Mouse (Mus musculus): ENCODE data around the gene Fam102b.

Fam102b gene

DNA sequence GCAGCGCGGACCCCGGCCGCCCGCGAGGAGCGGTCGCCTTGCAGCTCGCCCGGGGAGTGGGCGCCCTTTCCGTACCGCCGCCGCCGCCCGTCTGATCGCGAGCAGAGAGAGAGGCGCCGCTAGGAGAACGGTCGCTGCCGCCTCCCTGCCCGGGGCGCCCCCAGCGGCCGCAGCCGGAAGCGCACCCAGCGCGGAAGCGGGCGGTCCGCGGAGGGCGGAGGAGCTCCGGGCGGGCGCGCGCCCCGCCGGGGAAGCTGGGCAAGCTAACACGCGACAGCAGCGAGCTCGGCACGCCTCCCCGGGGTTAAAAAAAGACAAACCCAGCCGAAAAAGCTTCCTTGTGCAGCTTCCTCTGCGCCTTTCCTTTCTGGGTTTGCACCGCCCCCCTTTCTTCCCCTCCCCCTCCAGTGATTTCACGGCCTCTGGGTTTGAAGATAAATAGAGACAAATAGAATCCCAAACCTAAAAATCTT lies at the start of gene Fam102b:
Gene Fam102b (minus strand): TSS at position 93 of the 473 bp plus-strand sequence.
- DNase-seq = peak; percentile 95

DNA sequence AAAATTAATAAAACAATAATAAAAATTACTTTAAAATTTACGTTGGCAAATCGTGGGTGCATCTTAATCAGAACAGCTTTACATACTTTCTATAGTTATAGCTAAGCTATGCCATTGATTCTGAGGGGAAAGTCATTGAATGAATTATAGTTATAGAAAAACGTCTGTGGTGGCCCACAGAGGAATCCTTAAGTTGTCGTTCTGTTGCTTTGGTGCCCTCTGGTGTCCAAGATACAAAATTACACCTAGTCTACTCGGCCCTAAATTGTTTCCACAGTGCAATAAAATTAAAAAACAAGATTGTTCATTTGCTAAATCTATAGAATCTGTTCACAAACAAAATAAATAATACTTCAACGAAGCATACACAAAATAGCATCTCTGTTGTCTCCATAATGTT lies 35.6 kb upstream of the Fam102b start:
- peak; percentile 56 for DNase-seq

DNA sequence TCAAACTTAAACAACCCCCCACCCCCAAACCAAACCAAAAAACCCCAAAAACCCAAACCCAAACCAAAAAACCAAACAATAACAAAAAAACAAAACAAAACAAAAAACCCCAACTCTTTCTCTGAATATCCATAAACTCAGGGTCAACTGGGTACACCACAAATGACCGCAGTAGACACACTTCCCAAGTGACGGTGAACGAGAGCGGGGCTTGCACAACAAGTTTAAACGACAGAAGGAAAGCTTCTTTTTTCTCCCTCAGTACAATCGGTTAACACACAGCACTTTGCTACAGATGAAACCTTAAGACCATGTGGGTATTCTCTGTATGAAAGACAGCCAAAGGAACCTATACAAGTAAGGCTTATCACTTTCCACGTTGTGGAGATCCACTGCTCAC lies 35.0 kb upstream of the Fam102b start:
- no peak for DNase-seq

DNA sequence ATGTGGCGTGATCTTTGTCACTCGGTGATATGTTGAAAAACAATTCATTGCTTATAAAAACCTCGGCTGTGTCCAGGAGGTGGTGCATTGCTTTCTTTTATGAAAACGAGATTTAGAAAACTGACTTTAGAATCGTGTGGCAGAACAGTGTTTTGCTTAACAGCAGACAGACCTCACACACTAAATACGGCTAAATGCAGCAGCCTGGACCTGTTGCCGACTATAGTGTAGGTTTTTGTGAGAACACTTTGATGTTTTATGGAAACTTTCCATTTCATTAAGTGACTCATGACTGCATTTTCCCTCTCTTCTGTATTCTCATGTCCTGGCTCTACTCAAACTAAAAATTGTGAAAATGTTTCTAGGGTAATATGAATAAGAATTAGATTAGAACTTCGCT lies 32.5 kb upstream of the Fam102b start:
- no peak for DNase-seq

DNA sequence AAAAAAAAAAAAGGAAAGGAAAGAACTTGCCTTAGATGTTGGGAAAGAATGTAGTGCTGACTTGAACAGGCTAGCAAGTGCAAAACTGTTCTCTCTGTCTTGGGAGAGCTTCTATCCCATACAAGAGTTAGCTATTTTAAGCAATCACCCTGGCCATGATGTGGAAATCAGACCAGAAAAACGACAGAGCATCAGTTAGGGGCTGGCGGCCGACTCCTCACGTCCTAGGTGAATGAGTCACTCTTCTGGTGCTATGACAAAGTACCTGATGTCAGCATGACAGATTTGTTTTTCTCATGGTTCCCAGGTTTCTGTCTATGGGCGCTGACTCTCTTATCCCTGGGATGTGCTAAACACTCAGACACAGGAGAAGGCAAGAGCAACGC lies 24.5 kb upstream of the Fam102b start:
- DNase-seq = no peak

- peak; percentile 12 for DNase-seq
Measured at GRCm38 (mm10) chr3:109051056-109051945, 23.9 kb upstream of the Fam102b start.

DNA sequence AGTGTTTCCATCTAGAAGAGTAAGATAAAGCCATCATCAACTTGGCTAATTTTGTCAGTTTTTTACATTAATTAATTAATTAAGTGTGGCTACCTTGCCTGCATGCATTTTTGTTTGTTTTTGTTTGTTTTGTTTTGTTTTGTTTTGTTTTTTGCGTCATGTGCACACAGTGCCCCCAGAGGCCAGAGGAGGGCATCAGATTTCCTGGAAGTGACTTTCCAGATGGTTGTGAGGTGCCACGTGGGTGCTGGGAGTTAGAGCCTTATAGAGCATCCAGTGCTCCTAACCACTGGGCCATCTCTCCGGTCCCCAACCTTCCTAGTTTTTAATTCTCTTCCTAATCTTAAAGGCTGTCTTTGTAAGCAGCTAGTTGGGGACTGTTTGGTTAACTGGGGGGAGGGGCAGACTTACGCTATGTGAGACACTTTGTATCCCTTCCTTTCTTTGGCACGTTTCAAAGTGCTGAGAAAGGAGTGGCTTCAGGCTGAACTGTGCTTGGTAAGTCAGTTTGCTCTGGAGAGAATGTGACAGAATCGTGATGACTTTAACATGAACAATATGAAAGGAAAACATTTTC lies 20.4 kb upstream of the Fam102b start:
- no peak for DNase-seq

GRCm38 (mm10) chr3:109046428-109046827 lies 19.0 kb upstream of the Fam102b start:
- DNase-seq = no peak

DNA sequence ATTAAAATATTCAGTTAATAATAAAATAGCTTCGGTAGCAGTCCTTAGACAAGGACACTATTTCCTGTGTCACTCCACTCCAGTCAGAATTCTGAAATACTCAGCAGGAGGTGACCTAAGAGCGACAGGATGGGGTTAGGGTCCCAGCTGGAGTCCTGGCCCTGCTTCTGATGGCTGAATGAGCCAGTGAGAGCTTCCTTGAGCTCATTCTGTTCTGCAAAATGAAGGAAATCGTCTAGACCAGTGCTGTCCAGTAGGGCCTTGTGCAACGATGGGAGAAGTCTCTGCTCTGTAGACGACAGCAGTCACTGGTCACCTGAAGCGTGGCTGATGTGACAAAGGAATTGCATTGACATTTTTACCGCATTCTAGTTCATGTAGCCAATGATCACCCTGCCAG lies 16.0 kb upstream of the Fam102b start:
- DNase-seq = no peak

GRCm38 (mm10) chr3:109040908-109041307 lies 13.5 kb upstream of the Fam102b start:
- DNase-seq = no peak

GRCm38 (mm10) chr3:109034411-109034810 lies 7.0 kb upstream of the Fam102b start:
- no peak for DNase-seq

- DNase-seq = no peak
Measured at GRCm38 (mm10) chr3:109032306-109032705, 4.9 kb upstream of the Fam102b start.

DNA sequence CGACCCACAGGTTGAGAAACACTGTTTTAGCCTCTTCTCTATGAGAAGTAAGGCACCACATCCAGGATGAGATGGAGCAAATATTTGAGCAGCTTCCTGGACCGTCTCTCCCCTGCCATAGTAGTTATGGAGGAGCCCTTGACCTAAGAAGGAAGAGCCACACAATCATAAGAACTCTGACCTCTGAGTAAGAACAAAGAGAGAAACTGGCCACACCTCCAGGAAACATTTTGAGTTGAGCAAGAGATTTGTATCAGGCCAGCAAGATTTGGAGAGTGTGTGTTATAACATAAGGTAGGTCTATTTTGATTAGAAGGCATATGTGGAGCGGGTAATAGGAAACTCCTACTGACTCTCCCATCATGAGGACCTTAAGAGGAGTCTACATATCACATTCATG lies 4.2 kb upstream of the Fam102b start:
- DNase-seq = no peak

- no peak for DNase-seq
Measured at GRCm38 (mm10) chr3:109030817-109031216, 3.4 kb upstream of the Fam102b start.

DNA sequence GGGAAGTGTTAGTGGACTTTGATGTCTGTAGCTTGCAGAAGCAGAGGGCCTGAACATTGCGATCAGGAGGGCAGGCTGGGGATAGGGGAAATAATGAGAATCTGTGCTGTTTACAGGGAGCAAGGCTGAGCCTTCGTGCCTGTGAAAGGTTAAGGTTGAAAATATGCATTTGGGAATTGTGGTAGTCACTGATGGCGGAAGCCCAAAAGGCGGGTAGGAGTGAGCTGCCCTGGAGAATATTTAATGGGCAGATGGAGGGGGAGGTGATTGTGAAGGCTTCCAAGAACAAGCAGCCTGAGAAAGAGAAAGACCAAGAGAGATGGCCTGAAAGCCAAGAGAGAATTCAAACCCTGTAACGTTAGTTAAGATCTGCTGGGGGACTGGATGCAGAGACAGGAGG lies 2.3 kb upstream of the Fam102b start:
- no peak for DNase-seq

DNA sequence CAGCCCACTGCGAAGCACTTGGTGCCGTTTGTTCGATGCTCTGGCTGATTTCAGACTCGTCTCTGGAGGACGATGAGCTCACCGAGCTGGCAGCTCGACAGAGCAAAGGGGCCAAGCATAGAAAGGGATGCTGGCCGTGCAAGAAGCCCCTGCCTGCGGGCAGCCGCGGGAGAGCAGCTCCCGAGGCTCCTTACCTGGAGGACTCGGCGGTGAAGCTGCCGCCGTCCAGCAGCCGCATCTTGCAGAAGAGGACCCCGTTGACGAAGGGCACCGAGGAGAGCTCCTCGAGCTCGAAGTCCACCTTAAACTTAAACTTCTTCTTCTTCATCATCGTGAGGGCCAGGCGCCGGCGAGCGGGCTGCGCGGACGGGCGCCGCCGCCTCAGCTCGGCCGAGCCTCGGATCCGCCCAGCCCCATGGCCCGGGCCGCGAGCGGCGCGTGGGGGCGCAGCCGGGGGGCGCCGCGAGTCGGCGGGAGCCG lies 376 bp downstream of the Fam102b start:
- no peak for DNase-seq

DNA sequence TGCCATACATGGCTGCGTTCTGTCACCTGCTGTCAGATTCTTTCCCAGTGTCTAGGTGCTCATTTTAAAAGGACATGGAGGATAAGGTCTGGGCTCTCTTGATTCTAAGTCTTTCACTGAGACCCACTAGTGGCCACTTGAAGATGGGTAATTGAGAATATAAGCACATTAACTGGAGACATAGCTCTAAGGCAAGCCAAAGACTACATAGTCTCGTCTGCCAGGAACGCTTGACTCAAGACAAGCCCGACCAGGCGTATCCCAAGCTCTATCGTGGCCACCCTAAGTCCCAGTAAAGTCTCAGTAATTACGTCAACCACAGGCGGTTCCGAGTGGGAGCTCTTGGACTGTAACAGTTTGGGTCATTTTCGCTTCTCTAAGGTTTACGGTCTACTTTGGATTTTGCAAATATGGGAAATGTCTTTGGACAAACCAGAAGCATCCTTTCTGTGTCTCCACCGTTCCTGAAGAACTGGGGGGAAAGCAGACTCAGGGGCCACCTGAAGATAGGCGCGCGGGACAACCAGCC lies 881 bp downstream of the Fam102b start:
- peak; percentile 14 for DNase-seq

DNA sequence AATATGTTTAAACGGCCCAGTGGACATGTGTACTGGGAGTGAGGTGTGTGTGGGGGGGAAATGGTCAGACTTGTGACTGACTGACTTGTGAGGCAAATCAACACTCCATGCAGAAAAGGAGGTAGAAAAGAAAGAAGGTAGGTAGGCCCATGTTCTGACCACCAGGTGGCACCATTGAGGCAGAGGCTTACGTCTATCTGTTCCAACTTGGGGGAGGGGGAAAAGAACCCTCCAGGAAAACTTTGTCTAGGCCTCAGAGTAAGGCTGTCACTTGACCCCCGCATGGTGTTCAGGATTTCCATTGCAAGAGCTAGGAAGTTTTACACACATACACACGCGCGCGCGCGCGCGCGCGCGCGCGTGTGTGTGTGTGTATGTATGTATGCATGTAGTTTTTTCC lies 1.8 kb downstream of the Fam102b start:
- peak; percentile 83 for DNase-seq

DNA sequence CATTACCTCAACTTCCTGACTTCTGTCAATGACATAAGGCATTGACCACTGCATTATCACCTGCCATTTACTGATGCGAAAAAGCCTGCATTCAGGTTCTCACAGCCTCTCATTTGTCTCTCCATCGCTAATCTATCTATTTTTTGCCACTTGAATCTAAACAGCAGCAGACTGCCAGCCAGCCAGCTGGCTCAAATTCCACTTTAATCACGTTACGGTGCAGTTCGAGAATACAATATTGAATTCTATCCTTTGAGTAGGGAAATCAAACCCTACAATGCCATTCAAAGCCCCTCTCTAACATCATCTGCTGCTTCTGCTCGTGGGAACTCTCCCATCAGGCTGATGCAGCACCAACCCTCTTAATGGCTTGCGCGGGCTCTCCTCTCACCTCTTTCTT lies 4.3 kb downstream of the Fam102b start:
- DNase-seq = no peak

DNA sequence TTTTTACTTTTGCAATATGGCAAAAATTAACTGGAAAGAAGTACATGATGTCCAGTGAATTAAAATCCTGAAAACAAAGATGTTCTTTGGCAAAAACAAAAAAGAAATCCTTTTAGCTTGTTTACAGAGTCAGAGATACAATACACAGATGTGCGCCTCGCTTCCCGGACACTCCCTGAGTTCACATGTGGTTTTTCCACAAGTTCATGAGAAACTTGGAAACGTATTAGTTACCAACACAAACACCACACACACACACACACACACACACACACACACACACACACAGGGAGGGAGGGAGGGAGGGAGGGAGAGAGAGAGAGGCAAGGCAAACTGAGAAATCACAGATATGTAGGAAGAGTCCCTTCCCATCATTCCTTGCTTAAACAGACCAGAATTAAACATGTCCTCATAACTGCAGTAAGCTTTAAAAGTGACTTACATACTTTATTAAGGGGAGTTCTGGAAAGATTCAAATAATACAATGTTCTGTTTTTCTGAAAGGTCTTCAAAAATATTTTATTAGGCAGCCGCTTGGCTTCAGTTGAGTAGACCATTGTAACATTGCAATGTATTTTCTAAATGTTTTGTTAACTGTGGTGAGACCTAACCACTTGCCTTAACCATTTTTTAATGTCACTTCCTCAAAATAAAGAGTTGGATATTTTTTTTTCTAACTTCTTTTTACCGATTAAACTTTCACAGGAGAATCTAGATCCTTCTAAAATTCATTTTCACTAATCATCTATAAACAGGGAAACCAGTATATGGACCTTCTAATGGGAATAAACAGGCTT lies 5.5 kb downstream of the Fam102b start:
- no peak for DNase-seq

GRCm38 (mm10) chr3:109018336-109018735 lies 9.1 kb downstream of the Fam102b start:
- no peak for DNase-seq

GRCm38 (mm10) chr3:109012595-109012994 lies 14.8 kb downstream of the Fam102b start:
- no peak for DNase-seq

All from thymus, postnatal 14 days (tissue).